Mouse (Mus musculus) embryonic facial prominence, embryonic 14.5 days (tissue): Measurements from ENCODE around the gene Btbd1. TPM values are rescaled to one million over a fixed set of nuclear protein-coding genes. Genes with fewer than 3 reads are reported as not detected.

Source experiments
- ATAC-seq: fragments of 200-750 bp; cut with Nextera tagmentation; 2 replicates; pipeline ENCODE4 v1.8.0; 2017; ENCODE audit warnings: low read depth, moderate number of reproducible peaks, moderate TSS enrichment
- DNase-seq: peaks from one replicate; pipeline ENCODE4 v3.0.0-alpha.2; 2015; ENCODE audit warnings: low spot score
- H3K27ac ChIP-seq: fragments of 300-500 bp; sonication (generic); replicated peaks from 2 replicates; pipeline ENCODE4 v1.5.1; 2014; ENCODE audit warnings: low read depth, mild to moderate bottlenecking, low read length, moderate library complexity
- H3K27me3 ChIP-seq: fragments of 300-500 bp; sonication (generic); replicated peaks from 2 replicates; pipeline ENCODE4 v1.6.1; 2014; ENCODE audit warnings: low read length; ENCODE audit not compliant: control insufficient read depth, insufficient read depth
- H3K36me3 ChIP-seq: fragments of 300-500 bp; sonication (generic); 2 replicates; pipeline ENCODE4 v1.6.1; 2014; ENCODE audit warnings: low read length, mixed read lengths; ENCODE audit not compliant: control insufficient read depth, insufficient read depth
- H3K4me1 ChIP-seq: fragments of 300-500 bp; sonication (generic); 2 replicates; pipeline ENCODE4 v1.6.1; 2014; ENCODE audit warnings: antibody characterized with exemption, low read length; ENCODE audit not compliant: control insufficient read depth, insufficient read depth
- H3K4me2 ChIP-seq: fragments of 300-500 bp; sonication (generic); 2 replicates; pipeline ENCODE4 v1.6.1; 2014; ENCODE audit warnings: low read depth, mild to moderate bottlenecking, low read length, moderate library complexity, mixed read lengths
- H3K4me3 ChIP-seq: fragments of 300-500 bp; sonication (generic); 2 replicates; pipeline ENCODE4 v1.5.1; 2014; ENCODE audit warnings: low read depth, mild to moderate bottlenecking, low read length
- H3K9ac ChIP-seq: fragments of 300-500 bp; sonication (generic); 2 replicates; pipeline ENCODE4 v1.6.1; 2014; ENCODE audit warnings: low read depth, mild to moderate bottlenecking, low read length, moderate library complexity, mixed read lengths
- H3K9me3 ChIP-seq: fragments of 300-500 bp; sonication (generic); 2 replicates; pipeline ENCODE4 v1.6.1; 2016; ENCODE audit warnings: low read length; ENCODE audit not compliant: control insufficient read depth
- WGBS: fragments of 180-500 bp; shearing (Covaris S2); extraction: QIAGEN DNeasy Blood & Tissue Kit; methylation state at CpG from one replicate; pipeline ENCODE4 v1.1.7; 2014; 5-methylcytosine and 5-hydroxymethylcytosine counted together
- polyA plus RNA-seq: library from polyadenylated mRNA; unstranded; fragments of >200 nt; fragmentation: Nextera tagmentation; extraction: Ambion mirVana; gene quantifications from 2 replicates; pipeline ENCODE4 v1.2.1, GENCODE M21; 2014

Gene Btbd1
- polyA plus RNA-seq, 1 experiment from 2014 or later: 109 TPM

- Histone ChIP-seq H3K36me3 (no peaks in the 10 kb centered on the region), H3K27me3 (no peaks in the 10 kb centered on the region), H3K4me2 (no peak overlapping the region), H3K4me1 (no peaks in the 10 kb centered on the region), H3K9ac (no peak overlapping the region), H3K9me3 (no peaks in the 10 kb centered on the region), H3K27ac (no peak overlapping the region), H3K4me3 (no peak overlapping the region)
- WGBS: 84% methylated on average over 3 of the region's 3 CpGs
- no peak for DNase-seq
- ATAC-seq: no peak
These were observed 81.3 kb downstream of the Btbd1 start for GRCm38 (mm10) chr7:81747956-81748355.

- Histone ChIP-seq H3K4me1 (no peaks in the 10 kb centered on the region), H3K27me3 (no peaks in the 10 kb centered on the region), H3K36me3 (no peaks in the 10 kb centered on the region), H3K9ac (no peak overlapping the region), H3K9me3 (no peaks in the 10 kb centered on the region), H3K27ac (no peak overlapping the region), H3K4me3 (no peak overlapping the region), H3K4me2 (no peak overlapping the region)
- 64% methylated on average over 4 of the region's 4 CpGs for WGBS
- peak; percentile 58 for DNase-seq
- ATAC-seq: no peak
These were observed 85.1 kb downstream of the Btbd1 start for GRCm38 (mm10) chr7:81744145-81744544.

Other genes with a start within 250 kb of the Btbd1 start
- gene Homer2, start 121.9 kb downstream of the Btbd1 start, polyA plus RNA-seq: 23.7 and 25.2 TPM in 2 replicates
- 107 TPM in 2 replicates for gene Ramac, start 66.5 kb downstream of the Btbd1 start, polyA plus RNA-seq
- gene 3110040N11Rik, start 40.0 kb downstream of the Btbd1 start, polyA plus RNA-seq: 51.3 and 53.7 TPM in 2 replicates
- gene Gm10160, start 26.4 kb upstream of the Btbd1 start, polyA plus RNA-seq: not detected in 2 replicates
- 34.7 and 50.6 TPM in 2 replicates for gene Tm6sf1, start 29.6 kb upstream of the Btbd1 start, polyA plus RNA-seq
- 17.0 and 18.7 TPM in 2 replicates for gene Hdgfl3, start 105.0 kb upstream of the Btbd1 start, polyA plus RNA-seq
- 2.1 and 2.9 TPM in 2 replicates for gene Bnc1, start 162.9 kb upstream of the Btbd1 start, polyA plus RNA-seq